Mouse (Mus musculus): ENCODE measurements around the gene Dynlrb1.

Gene Dynlrb1

GRCm38 (mm10) chr2:155284647-155285046 lies 48.3 kb downstream of the Dynlrb1 start:
- no peak for DNase-seq

- no peak for DNase-seq
Observed at GRCm38 (mm10) chr2:155285744-155286143, 49.4 kb downstream of the Dynlrb1 start.

GRCm38 (mm10) chr2:155287456-155288250 lies 51.3 kb downstream of the Dynlrb1 start:
- no peak for DNase-seq

- DNase-seq, result no peak
Observed at GRCm38 (mm10) chr2:155290066-155290465, 53.7 kb downstream of the Dynlrb1 start.

- DNase-seq, result no peak
Observed at GRCm38 (mm10) chr2:155293382-155293781, 57.0 kb downstream of the Dynlrb1 start.

- no peak for DNase-seq
Observed at GRCm38 (mm10) chr2:155293946-155294345, 57.6 kb downstream of the Dynlrb1 start.

GRCm38 (mm10) chr2:155295453-155295852 lies 59.1 kb downstream of the Dynlrb1 start:
- no peak for DNase-seq

GRCm38 (mm10) chr2:155299563-155299962 lies 63.2 kb downstream of the Dynlrb1 start:
- no peak for DNase-seq
